Mouse (Mus musculus): Measurements from ENCODE around the gene Slc22a17. TPM values are rescaled to one million over a fixed set of nuclear protein-coding genes. Genes with fewer than 3 reads are reported as not detected.

Slc22a17 gene
- total RNA-seq, 2 experiments from 2014 or later: 28.0 to 37.6 TPM

DNA sequence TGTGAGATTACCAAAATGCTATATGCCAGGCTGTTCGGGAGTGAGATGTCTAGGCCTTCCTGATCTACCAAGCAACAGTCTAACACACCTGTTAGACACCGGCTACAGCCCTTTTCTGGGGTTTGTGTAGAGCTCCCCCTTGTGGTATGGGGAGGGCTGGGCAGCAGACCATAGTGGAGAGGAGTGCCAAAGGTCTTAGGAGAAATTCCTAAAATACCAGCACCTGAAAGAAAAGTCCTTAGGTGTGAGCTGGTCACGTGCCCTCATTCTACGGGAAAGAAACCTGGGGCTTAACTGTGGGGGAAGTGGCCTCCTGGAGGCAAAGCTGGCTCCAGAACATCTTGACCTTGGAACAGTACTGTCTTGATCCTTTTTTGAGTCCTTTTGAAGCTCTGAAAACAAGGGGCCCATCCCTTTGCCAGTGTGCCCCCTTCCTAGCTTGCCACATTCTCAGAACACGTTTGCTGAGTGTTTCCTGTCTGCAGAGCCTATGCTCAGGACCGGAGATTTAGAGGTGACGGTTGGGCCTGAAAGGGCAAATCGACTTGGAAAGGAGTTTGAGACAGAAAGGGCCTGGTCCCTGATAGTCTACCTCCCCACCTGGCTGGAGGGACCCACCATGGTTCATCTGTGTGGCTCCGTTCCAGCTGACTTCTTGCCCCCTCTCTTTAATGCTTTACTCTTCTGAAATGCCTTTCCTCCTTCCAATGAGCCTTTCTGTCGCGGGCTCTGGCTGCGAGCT lies 26.7 kb upstream of the Slc22a17 start:
- DNase-seq: peak; percentile 69 to 82

- no peak for DNase-seq
Observed at GRCm38 (mm10) chr14:54938431-54939219, 25.7 kb upstream of the Slc22a17 start.

- no peak for DNase-seq
Observed at GRCm38 (mm10) chr14:54937361-54938182, 24.6 kb upstream of the Slc22a17 start.

DNA sequence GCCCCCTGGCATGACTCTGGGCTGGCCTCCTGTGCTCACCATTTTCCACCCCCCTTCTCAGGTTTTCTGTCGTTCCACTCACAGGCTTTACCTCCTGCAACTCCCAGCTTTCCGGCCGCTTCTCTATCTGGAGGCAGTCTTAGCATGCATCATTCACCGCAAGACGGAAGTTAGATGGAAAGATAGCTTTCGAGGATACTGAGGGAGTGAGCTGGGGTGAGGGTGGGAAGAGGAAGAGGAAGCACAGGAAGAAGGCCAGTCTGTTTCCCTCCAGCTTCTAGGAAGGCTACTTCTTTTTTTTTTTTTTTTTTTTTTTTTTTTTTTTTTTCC lies 23.9 kb upstream of the Slc22a17 start:
- DNase-seq: no peak

- no peak for DNase-seq
Observed at GRCm38 (mm10) chr14:54935904-54936830, 23.2 kb upstream of the Slc22a17 start, which contains the start of gene Cmtm5. Gene Cmtm5 (plus strand): TSS chr14:54936261.

GRCm38 (mm10) chr14:54932645-54933150 lies 19.8 kb upstream of the Slc22a17 start, which contains the start of gene Il25:
Gene Il25 (plus strand): TSS chr14:54932695.
- DNase-seq: no peak

DNA sequence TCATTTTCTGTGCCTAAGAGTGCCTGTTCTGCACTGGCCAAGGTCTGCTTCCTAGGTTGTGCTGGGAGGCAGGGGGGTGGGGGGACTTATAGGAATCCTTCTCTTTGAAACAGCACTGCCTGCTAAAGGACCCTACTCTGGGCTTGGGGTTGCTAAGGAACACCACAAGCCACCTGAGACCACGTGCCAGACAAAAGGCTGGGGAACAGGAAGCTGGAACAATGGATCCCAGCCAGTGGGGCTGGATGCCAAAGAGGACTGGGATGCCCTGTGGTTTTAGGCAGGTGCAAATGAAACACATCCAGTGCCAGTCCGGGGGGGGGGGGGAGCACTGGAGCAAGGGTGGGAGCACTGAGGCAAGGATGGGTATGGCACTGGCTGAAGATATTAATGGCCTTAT lies 17.5 kb upstream of the Slc22a17 start:
- DNase-seq: no peak

DNA sequence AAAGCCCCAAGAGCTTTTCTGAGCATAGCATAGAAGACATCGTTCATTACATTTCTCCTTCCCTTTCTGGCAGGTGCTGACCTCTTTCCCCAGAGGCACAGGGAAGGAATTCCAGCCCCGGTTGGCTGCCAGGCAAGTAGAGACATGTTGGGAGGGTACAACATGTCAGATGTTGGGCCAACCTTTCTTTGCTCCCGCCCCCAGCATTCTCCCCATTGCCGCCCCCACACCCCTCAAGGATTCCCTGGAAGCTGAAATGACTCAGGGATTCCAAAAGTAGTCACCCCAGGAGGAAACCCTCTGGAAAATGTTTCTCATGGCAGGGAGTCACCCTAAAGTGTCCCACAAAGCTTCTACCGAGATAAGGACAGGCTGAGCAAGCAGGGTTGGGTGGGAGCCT lies 16.9 kb upstream of the Slc22a17 start:
- DNase-seq: no peak

DNA sequence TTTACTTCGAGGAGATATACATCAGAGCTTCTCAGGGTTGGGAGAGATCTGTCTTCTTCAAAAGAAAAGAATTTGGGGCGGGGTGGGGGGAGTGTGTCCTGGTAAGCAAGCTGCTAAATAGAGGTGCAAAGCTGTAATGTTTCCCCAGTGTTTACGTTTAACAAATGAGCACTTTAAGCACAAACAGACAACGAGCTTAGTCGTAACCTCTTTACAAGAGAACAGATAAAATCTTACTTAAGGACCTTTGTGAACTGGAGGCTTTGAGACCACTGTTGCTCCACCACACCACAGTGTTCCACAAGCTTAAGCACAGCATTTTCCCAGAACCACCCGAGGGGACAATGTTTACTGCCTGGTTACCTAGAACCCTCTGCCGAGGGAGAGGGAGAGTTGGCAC lies 14.4 kb upstream of the Slc22a17 start:
- no peak for DNase-seq

DNA sequence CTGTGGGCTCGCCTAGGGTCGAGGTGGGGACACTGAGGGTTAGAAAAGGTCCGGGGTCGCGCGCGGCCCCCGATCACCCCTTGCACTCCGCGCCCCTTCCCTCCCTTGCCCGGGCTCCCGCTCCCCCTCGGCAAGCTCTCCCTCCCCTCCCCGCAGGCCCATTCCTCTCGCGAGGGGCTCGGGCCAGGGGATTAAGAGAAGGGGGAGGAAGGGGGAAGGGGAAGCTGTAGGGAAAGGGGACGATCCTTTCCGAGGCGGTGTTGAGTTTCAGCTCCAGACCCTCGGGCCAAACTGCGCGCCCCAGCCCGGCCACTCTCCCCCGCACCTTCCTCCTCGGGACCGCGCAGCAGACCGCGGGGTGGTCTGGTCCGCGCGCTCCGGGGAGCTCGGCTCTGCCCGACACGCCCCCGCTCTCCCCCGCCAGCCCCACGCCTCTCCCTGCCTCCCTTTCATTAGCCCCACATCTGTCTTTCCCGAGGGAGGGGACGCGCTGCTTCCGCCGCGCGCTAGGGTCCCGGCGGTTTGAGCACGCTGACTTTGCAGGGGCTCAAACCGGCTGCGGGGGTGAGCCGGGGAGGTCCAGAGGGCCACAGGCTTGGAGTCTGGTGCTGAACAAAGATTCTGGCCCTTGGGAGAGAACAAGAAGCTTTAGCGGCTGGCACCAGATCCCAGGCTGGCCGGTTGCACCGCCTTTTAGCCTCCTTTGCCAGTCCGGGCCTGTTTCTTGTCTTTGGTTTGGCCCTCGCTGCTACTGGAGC lies 13.6 kb upstream of the Slc22a17 start:
- DNase-seq: peak in 1 of 2 experiments; percentile 34

DNA sequence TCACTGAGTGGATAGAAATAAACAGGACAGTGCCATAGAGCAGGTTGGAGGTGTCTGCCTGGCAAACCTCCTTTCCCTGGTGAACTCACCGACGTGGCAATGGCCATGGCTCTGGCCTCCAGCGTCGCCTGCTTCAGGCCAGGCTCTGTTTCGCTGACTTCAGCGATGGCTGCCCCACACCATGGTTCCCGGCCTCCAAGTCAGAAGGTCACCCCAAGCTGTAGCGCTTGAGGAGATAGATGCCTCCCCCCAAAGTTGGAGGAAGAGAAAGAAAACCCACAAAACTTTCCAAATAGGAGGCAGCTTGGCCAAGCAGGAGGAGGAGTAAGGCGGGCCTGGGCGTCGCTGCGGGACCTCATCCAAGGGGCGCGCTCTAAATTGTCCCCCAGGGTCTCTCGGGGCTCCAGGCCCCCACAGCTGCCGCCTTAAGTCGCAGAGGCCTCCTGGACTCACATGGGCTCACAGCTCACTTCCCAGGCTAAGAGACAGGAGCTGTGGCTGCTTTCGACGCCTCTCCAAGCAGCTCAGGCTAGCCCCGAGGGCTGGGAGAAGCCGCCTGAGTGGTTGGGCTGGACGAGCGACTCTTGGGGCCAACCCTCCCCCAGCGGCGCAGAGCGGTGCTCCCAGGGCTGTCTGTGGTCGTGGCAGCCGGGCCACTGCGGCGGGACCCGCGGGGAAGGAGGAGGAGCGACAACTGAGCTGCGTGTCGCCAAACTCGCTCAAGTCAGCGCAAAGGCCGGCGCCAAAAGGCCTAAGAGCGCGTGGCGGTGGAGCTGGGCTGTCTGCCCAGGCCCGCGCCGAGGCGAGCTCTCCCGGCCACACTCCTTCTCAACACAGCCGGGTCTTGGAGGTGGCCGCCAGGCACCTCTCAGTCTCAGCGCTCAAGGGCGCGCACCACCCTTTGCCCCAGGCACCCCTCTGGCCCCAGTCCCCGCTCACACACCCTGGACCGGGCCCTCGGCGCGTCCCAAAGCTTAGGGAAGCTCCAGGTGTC lies 12.7 kb upstream of the Slc22a17 start, which contains the start of gene Efs:
TSS of gene Efs (minus strand) at position 778 of the 994 bp plus-strand sequence.
- DNase-seq: peak; percentile 51 to 62

DNA sequence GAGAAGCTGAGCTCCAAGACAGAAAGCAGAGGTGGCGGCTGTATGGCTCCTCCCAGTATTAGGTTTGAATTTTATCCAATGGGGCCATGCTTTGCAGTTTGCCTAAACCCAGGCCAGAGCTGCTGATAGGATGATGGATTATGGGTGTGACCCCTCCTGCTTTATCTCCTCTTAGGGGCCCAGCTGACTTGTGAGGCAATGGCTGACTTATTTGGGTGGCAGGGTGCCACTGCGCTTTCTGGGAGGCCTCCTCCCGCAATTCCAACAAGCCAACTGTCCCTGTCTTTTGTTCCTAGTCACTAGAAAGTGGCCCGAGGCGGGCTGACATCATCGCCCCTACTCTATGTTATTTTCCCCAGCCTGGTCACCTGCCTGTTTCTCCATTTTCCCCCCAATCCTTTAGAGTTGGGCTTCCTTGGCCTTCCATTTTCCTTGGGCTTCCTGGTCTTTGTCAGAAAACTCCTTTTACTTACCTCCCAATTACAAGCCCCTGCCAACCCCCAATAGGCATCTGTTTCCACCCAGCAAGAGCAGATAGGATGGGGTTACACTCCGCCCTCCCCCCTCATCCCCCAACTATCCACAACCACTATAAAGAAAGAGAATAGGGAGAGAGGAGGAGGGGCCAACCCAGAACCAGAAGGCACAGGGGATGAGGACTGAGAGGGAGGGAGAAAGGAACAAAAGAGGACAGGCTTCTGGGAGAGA lies 11.9 kb upstream of the Slc22a17 start:
- DNase-seq: no peak

- DNase-seq: no peak
Observed at GRCm38 (mm10) chr14:54920076-54920685, 7.2 kb upstream of the Slc22a17 start.

GRCm38 (mm10) chr14:54913343-54913742 lies 411 bp upstream of the Slc22a17 start:
- DNase-seq: no peak

GRCm38 (mm10) chr14:54912109-54912850 lies 652 bp downstream of the Slc22a17 start:
- peak in 1 of 2 experiments; percentile 46 for DNase-seq

- DNase-seq: no peak
Observed at GRCm38 (mm10) chr14:54908682-54909081, 4.2 kb downstream of the Slc22a17 start.

GRCm38 (mm10) chr14:54903641-54904040 lies 9.3 kb downstream of the Slc22a17 start:
- DNase-seq: no peak
